8 mouse cellular contexts compared by ENCODE assay signal in genomic region chr3:146851966-146852891, GRCm38 (mm10). TPM values are rescaled to one million over a fixed set of nuclear protein-coding genes. Genes with fewer than 3 reads are reported as not detected.
DNase-seq lines count a peak whose midpoint lies in the region; ATAC-seq and TF ChIP-seq lines count a peak whose summit lies in the region.

Ttll7 (plus strand) TSS chr3:146852367.

- no peak for TF ChIP-seq CTCF in ES-Bruce4 (IDR thresholded peaks at IDR 0.05; ENCODE audit: low read depth, low read length)
- TF ChIP-seq CTCF in midbrain, postnatal 0 days (IDR thresholded peaks at IDR 0.05): 0 out of 2 replicates have a peak, but pooled peaks have one; percentile 3

- H3K27me3 ChIP-seq in ES-Bruce4 (ENCODE audit: control insufficient read depth, insufficient read depth, low read length, poor library complexity, severe bottlenecking): peaks cover 1% of the 10 kb centered on the region; the same call in 1 of the 2 replicates
- H3K27me3 ChIP-seq in forebrain, embryonic 12.5 days: no peaks in the 10 kb centered on the region
- 0 out of 2 replicates have a peak, but pooled peaks cover 3% of the 10 kb centered on the region for H3K27me3 ChIP-seq in heart, embryonic 15.5 days
- H3K27me3 ChIP-seq in midbrain, postnatal 0 days (ENCODE audit: insufficient read depth, low read length): no peaks in the 10 kb centered on the region

- peak; percentile 79 for DNase-seq in cerebellum, adult 11 months
- peak; percentile 87 for DNase-seq in kidney, postnatal 10 days
- peak; percentile 68 for DNase-seq in liver
- peak; percentile 84 for DNase-seq in midbrain, postnatal 0 days (ENCODE audit: low spot score)
- DNase-seq in telencephalon, adult 2 months (ENCODE audit: low read depth, low spot score): peak; percentile 85

- no peak within 1 kb of the TSS for H3K27ac ChIP-seq in ES-Bruce4 (ENCODE audit: insufficient read depth, low read length)
- peak within 1 kb of the TSS; percentile 69 for H3K27ac ChIP-seq in forebrain, embryonic 12.5 days
- H3K27ac ChIP-seq in heart, embryonic 15.5 days: peak within 1 kb of the TSS; percentile 48; the same call in 1 of the 2 replicates
- H3K27ac ChIP-seq in midbrain, postnatal 0 days (ENCODE audit: low read depth, low read length): peak within 1 kb of the TSS; percentile 70

- H3K9ac ChIP-seq in ES-Bruce4 (ENCODE audit: low read depth, poor library complexity, severe bottlenecking): peak within 1 kb of the TSS; percentile 11; the same call in 1 of the 2 replicates
- H3K9ac ChIP-seq in forebrain, embryonic 12.5 days: peak within 1 kb of the TSS; percentile 70
- peak within 1 kb of the TSS; percentile 57 for H3K9ac ChIP-seq in heart, embryonic 15.5 days
- H3K9ac ChIP-seq in midbrain, postnatal 0 days (replicated peaks; ENCODE audit: low read length, poor library complexity, severe bottlenecking): peak within 1 kb of the TSS; percentile 82

- TF ChIP-seq EP300 in ES-Bruce4 (IDR thresholded peaks at IDR 0.05; ENCODE audit: insufficient read depth, low read depth, low read length): no peak

- peak within 1 kb of the TSS; percentile 69 for H3K4me2 ChIP-seq in forebrain, embryonic 12.5 days
- H3K4me2 ChIP-seq in heart, embryonic 15.5 days: peak within 1 kb of the TSS; percentile 92
- H3K4me2 ChIP-seq in midbrain, postnatal 0 days (ENCODE audit: low read depth, low read length, poor library complexity, severe bottlenecking): peak within 1 kb of the TSS; percentile 76

- H3K36me3 ChIP-seq in ES-Bruce4 (ENCODE audit: control insufficient read depth, insufficient read depth, low read length, poor library complexity, severe bottlenecking): no peaks in the 10 kb centered on the region
- no peaks in the 10 kb centered on the region for H3K36me3 ChIP-seq in forebrain, embryonic 12.5 days (replicated peaks)
- H3K36me3 ChIP-seq in heart, embryonic 15.5 days: no peaks in the 10 kb centered on the region
- no peaks in the 10 kb centered on the region for H3K36me3 ChIP-seq in midbrain, postnatal 0 days (ENCODE audit: insufficient read depth, low read length)

- TF ChIP-seq POLR2A in ES-Bruce4 (IDR thresholded peaks at IDR 0.05; ENCODE audit: insufficient read depth, low read length): no peak

- no peaks in the 10 kb centered on the region for H3K4me1 ChIP-seq in ES-Bruce4 (ENCODE audit: control insufficient read depth, insufficient read depth, low read length)
- peaks cover 16% of the 10 kb centered on the region for H3K4me1 ChIP-seq in forebrain, embryonic 12.5 days
- H3K4me1 ChIP-seq in heart, embryonic 15.5 days (replicated peaks): peaks cover 8% of the 10 kb centered on the region; the same call in 1 of the 2 replicates
- peaks cover 3% of the 10 kb centered on the region; the same call in 1 of the 2 replicates for H3K4me1 ChIP-seq in midbrain, postnatal 0 days (ENCODE audit: insufficient read depth, low read length)

- ATAC-seq in forebrain, embryonic 12.5 days (ENCODE audit: low FRiP score): peak; percentile 97
- ATAC-seq in heart, embryonic 15.5 days (replicated peaks; ENCODE audit: insufficient number of reproducible peaks, insufficient read depth, low FRiP score, low read depth): peak; percentile 92
- ATAC-seq in midbrain, postnatal 0 days (ENCODE audit: low FRiP score): peak; percentile 90

- H3K4me3 ChIP-seq in ES-Bruce4 (ENCODE audit: low read depth, low read length): peak within 1 kb of the TSS; percentile 83
- H3K4me3 ChIP-seq in forebrain, embryonic 12.5 days (replicated peaks): peak within 1 kb of the TSS; percentile 68
- H3K4me3 ChIP-seq in heart, embryonic 15.5 days: peak within 1 kb of the TSS; percentile 72
- peak within 1 kb of the TSS; percentile 75 for H3K4me3 ChIP-seq in midbrain, postnatal 0 days (ENCODE audit: low read depth, low read length)

- under 1% methylated on average over 36 of the region's 36 CpGs for WGBS in forebrain, embryonic 12.5 days
- under 1% methylated on average over 36 of the region's 36 CpGs for WGBS in heart, embryonic 15.5 days
- under 1% methylated on average over 33 of the region's 36 CpGs for WGBS in midbrain, postnatal 0 days

- H3K9me3 ChIP-seq in ES-Bruce4 (replicated peaks; ENCODE audit: control insufficient read depth, insufficient read depth, low read length, poor library complexity, severe bottlenecking): no peaks in the 10 kb centered on the region
- no peaks in the 10 kb centered on the region for H3K9me3 ChIP-seq in forebrain, embryonic 12.5 days
- no peaks in the 10 kb centered on the region for H3K9me3 ChIP-seq in heart, embryonic 15.5 days (replicated peaks)
- no peaks in the 10 kb centered on the region for H3K9me3 ChIP-seq in midbrain, postnatal 0 days (ENCODE audit: low read length)

RNA-seq across cellular contexts. Expression of gene Ttll7, which starts in this region (rescaled TPM):
- polyA plus RNA-seq in ES-Bruce4 (2011; ENCODE audit: insufficient read depth, insufficient read length, low read depth, missing spikeins): 0.37 and 1.5 TPM in 2 replicates
- polyA plus RNA-seq in forebrain, embryonic 12.5 days (2016; fragmentation: Nextera tagmentation; extraction: Ambion mirVana): 5.3 and 6.1 TPM in 2 replicates
- polyA plus RNA-seq in heart, embryonic 15.5 days (2015; fragmentation: Nextera tagmentation; extraction: Ambion mirVana): 1.8 and 1.9 TPM in 2 replicates
- 20.5 and 29.2 TPM in 2 replicates for total RNA-seq in midbrain, postnatal 0 days (2014; rRNA removed)
- 7.8 and 9.1 TPM in 2 replicates for polyA plus RNA-seq in midbrain, postnatal 0 days (2015; fragmentation: Nextera tagmentation; extraction: Ambion mirVana)

Comparison
In these comparisons a context has a peak if more than half of its experiments do, and no peak if none do; other contexts are left out.
1. H3K9ac ChIP-seq: peak in every context shown above with its lines; median percentile 82 in midbrain, postnatal 0 days; 70 in forebrain, embryonic 12.5 days; 57 in heart, embryonic 15.5 days; 11 in ES-Bruce4.